Mouse (Mus musculus) layer of hippocampus, adult 8-10 months (tissue): ENCODE measurements around the gene Tmed9. TPM values are rescaled to one million over a fixed set of nuclear protein-coding genes. Genes with fewer than 3 reads are reported as not detected.

Experiments used
- DNase-seq, 2 experiments: peaks; one replicate each; pipeline ENCODE4 v3.0.0; 2022; ENCODE audit warnings: low spot score in 2 of 2
- total RNA-seq, 4 experiments: library from RNA; stranded (reverse); gene quantifications; 2 replicates each; pipeline ENCODE4 v1.2.4; 2022

The Tmed9 gene
- 100 to 1,000 TPM; 124 to 139 (median 130) TPM for total RNA-seq

DNA sequence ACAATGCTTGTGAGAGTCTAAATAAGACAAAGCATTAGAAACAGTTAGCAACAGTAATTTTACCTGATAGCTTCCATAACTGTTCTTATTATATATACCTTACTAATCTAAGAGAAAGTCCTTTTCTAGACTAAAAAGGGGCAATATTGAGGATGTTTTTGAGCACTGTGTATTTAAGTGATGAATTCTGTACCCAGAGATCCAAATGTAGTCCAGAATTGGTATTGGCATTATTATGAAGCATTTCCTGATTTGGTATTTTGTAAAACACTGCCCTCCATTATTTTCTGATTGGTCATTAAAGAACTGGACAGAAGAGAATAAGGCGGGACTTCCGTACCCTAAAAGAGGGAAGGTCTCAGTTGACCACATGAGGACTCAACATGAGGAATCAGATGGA is at the start of gene Tmed9:
Gene Tmed9 (plus strand): TSS at position 301 of the 400 bp plus-strand sequence.
- DNase-seq, result no peak

- no peak for DNase-seq
These were observed 49.5 kb upstream of the Tmed9 start for GRCm38 (mm10) chr13:55523951-55524600.

DNA sequence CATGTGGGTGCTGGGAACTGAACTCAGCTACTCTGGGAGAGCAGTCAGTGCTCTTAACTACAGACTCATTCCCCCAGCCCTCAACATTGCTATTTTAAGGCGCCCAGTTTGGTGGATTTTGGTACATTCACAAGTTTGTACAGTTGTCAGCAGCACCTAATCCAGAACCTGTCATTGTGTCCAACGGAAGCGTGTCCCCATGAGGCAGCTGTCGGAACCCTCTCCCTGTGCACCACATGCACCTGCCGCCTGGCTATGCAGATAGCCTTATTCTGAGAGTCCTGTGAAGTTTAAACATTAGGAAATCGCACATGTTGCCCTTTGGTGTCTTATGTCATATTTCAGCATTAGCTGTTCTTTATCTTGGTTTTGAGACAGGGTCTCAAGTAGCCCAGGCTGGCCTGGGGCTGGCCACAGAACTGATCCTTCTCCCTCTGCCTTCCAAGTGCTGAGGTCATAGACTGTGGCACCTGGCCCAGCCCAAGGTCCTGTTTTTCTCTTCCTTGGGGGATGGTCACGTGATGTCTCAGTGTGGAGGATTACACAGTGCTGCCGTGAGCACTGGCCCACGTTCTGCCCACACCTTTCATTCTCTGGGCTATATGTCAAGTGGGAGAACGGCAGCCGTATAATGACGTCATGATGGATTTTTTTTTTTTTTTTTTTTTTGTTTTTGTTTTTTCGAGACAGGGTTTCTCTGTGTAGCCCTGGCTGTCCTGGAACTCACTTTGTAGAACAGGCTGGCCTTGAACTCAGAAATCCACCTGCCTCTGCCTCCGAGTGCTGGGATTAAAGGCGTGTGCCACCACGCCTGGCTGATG is 47.6 kb upstream of the Tmed9 start:
- no peak for DNase-seq

DNA sequence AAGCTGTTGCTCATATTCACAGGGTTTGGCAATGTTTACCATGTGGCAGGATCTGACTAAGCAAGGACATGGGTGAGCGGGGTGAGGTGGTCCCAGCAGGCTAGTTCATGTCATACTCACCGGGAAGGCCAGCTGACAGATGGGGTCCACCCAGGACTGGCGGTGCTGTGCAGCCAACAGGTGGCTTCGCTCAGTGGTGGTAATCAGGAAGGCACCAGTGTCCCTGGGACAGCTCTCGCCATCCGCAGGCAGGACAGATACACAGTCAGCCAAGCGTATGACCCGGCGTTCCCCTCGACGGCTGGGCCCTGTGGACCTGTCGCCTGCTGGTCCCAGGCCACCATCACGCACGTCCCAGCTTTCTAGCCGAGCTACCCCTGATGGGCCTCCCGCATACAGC is 46.3 kb upstream of the Tmed9 start:
- no peak for DNase-seq

GRCm38 (mm10) chr13:55527834-55528772 is 45.4 kb upstream of the Tmed9 start:
- DNase-seq, result no peak

DNA sequence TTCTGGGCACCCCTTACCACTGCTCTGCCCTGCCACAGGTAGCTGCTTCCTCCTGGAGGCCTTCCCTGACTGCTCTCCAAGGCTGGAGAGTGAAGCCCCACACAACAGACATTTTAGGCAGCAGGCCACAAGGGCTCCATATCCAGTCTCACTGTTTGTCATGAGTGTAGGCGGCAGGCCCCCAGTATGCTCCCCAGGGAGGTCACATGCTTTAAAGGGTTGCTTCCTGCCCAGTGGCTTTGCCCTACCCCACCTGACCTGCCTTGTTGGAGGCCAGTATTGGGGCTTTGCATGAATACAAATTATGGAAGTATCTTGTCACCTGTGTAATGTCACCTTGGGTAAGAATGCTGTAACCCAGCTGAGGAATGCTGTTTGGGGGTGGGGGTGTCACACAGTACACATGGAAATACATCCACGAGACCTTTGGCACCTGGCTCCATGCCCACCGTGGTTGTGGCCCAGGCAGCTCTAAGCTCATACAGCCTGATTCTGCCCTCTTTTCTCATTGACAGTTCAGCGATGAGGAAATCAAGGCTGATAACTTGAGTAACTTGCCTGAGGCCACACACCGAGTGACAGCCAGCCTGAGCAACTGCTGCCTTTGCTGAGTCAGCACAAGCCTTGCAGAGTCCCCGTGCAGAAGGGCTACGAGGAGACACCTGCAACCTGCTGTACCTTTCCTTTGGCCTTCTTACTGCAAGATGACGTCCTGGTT is 44.2 kb upstream of the Tmed9 start, which contains the start of gene Dok3:
Gene Dok3 (minus strand): TSS at position 99 of the 718 bp plus-strand sequence.
- DNase-seq, result no peak

GRCm38 (mm10) chr13:55535191-55535590 is 38.3 kb upstream of the Tmed9 start:
- DNase-seq, result no peak

DNA sequence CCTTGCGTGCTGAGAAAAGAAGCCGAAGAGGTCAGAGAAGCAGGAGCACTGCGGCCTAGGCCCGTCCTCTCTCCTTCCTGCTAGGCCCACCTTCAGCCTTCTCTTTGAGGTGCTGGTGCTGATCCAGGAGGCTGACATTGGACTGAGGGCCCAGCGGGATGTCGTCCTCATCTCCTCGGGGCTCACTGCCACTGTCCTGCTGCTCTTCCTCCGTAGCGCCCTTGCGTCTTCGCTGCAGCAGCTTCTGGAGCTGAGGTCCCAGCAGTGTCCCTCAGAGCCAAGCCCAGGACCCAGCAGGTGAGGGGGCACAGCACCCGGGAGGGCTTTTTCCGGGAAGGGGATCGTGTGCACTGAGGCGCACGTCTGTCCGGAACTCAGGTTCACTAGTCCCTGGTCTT is 37.7 kb upstream of the Tmed9 start:
- DNase-seq, result no peak

DNA sequence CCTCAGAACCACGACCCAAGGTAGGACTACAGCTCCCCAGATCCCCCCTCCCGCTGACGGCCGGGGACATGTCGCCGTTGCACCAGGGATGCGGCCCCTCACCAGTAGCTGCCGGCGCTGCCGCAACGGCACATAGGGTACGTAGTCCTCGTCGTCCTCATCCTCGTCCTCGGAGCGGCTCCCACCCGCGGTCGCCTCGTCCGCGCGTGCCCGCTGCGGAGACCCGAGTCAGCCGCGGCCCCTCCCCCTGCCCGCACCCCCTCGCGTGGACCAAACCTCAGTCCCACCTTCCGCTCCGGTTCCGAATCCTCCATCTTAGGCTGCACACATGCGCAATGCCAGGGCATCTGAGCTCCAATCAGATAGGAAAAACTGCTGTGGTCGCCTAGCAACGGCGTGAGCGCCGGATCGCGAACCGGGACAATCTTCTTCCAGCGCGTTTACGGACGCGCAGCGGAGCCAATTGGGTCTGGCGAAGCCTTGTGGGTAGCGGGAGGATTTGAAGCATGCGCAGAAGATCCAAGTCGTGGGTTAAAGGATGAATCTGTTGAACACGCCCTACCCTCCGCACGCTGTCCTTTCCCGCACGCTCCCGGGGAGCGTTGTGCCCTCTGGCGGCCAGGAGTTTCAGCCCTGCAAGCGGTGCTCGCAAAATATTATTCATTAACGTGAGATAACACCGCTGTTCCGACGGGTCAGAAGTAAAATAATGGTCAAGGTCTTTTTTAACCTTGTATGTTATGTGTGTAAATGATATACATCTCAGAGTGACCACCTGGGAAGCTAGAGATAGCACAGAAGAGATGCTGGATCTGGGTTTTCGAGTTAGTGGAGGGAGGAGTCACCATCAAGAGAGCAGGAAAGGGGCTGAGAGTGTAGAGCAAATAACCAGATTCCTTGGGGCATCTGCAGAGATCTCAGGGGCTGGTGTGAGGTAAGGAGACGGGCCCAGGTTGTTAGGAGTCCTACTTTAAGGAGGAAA is 37.0 kb upstream of the Tmed9 start, which contains the start of gene Ddx41:
Gene Ddx41 (minus strand): TSS at position 465 of the 982 bp plus-strand sequence.
- peak; percentile 100 for DNase-seq

DNA sequence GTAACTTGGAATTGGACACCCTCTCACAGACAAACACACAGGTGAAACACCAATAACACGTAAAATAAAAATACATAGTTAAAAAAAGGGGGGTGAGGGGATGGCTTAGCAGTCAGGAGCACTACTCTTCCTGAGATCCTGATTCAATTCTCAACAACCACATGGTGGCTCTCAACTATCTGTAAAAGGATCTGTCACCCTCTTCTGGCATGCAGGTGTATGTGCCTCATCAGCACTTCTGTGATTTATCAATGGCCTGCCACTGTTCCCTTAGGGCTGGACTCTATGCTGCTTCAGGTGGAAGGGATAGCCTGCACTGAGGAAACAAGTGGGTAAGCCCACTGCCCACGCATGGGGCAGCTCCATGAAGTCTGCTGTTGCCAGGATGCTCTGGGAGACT is 32.6 kb upstream of the Tmed9 start:
- no peak for DNase-seq

GRCm38 (mm10) chr13:55542891-55543290 is 30.6 kb upstream of the Tmed9 start:
- no peak for DNase-seq

DNA sequence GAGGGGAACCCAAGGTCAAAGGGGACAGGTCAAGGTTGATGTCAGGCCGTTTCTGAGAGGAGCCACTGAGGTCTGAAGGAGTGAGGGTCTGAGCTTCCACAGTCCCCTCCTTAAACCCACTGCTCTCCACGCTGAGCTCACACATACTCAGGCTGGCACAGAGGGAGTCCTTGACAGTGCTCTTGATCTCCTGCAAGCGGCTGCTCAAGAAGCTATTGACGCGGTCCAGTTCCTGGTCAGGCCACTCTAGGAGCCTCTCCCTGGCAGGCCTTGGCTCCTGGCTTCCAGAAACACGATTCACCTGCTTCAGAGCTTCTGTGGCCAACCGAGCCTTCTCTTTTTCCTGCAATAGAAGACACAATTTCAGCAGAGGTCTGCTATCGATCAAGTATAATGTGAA is 30.1 kb upstream of the Tmed9 start:
- no peak for DNase-seq

- DNase-seq, result no peak
These were observed 28.7 kb upstream of the Tmed9 start for GRCm38 (mm10) chr13:55544792-55545191.

DNA sequence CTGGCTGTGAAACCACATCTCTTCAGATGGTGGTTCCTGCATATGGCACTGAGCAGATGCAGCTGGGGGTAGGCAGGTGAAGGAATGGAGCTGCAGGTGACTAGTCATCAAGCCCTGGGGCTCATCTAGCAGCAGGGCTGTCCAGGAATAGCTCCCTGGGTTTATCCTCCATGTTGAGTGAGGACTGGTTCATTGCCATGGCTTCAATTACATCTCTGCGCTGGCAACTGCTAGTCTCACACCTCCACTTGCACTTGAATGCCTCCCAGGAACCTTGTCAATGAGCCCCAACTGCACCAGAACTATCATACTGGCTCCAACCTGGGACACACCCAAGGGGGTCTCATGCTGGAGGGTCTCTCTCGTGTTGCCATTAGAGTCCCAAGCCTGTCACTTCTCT is 25.6 kb upstream of the Tmed9 start:
- no peak for DNase-seq

DNA sequence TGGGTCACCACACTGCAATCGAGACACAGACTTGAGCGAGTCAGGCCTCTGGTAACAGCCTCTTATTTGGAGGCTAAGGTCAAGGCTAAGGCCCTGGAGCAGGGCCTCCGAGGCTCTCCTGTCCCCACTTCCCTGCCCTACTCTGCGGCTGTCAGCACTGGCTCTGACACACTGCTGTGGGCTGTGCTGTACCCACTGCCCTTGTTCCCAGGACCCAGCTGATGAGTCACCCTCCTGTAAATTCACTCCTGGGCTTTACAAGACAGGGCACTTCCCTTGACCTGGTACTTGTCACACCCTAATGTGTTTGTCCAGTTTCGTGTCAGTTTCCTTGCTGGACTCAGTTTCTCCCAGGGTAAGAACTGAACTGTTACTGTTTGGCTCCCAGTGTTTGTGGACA is 25.1 kb upstream of the Tmed9 start:
- no peak for DNase-seq

DNA sequence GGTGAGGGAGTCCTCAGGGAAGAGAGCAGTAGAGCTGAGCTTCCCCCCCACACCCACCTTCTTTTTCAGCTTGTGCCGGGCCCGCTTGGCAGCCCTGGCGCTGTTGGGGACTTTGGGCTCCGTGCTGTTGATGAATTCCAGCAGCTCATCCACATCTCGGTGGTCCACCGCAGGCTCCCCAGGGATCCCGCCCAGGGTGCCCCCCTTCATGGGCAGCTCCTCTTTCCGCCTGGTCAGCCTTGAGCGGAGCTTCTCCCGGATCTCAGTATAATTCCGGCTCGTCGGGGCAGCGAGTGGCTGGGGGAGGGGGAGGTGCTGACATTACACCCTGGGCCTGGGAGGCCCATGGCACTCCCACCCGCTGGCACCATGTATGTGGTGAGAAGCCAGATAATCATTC is 24.5 kb upstream of the Tmed9 start:
- DNase-seq, result no peak

GRCm38 (mm10) chr13:55555921-55556320 is 17.6 kb upstream of the Tmed9 start:
- DNase-seq, result no peak

GRCm38 (mm10) chr13:55557499-55557898 is 16.0 kb upstream of the Tmed9 start:
- no peak for DNase-seq

DNA sequence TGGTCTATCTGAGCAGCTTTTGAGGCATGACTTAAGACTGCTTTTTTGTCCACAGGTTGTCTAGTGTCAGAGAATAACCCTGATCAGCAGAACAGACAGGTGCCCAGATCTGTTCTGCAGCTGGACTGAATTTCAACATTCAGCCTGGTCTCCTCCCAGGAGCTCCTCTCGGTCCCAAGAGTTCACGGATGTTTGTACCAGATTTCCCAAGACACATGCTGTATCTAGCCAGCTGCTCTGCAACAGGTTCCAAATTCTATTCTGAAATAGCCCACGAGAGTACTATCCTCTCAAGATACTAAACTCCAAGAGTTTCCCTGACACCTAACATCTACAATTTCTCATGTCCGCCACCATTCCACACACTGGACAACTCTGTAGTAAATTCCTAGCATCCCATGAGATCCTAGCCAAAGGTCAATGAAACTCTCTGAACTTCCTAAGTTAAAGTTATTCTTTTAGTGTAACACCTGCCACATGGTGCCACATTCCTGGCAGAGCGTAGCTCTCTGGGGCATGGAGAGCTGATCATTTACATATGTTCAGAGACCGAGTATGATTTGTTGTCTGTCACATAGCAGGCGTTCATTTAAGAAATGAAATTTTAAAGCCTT is 10.2 kb upstream of the Tmed9 start:
- DNase-seq, result no peak
